Mouse (Mus musculus): ENCODE measurements around the gene Siah2.

Gene Siah2

GRCm38 (mm10) chr3:58660636-58661035 is 31.6 kb downstream of the Siah2 start:
- DNase-seq (ENCODE audit: low spot score), result no peak

GRCm38 (mm10) chr3:58657356-58657755 is 34.8 kb downstream of the Siah2 start:
- peak; percentile 40 for DNase-seq (ENCODE audit: low spot score)

DNA sequence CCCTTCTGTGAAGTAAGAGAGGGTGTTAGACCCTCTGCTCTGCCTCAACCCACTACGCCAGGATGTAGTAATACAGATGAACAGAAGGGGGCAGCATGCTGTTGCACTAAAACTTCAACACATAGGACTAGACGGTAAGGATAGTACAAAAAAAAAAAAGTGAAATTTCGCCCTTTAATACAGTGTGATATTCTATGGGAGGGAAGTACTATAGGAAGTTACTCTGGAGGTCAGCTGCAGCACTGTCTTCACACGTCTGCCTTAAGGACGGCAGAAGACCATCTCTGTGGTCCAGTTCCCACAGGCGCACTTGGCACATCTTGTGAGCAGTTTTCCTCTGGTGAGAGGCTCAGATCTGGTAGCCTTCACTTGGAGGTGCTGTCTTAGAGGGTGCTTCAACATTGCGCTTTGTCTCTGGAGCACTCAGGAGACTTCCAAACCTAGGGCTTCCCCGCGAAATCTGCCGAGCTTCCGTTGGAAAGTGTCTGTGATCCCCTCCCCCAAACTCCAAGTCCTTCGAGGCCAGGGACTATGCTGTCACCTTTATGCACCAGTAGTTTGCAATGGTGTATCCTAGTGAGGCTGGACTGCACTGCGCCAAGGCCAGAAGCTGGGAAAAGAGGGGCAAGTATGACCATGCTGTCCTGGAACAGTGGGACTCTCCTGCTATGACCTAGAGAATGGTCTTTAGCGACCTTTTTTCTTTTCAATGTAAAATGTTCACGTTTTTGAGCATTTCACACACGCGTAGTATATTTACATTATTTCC is 36.7 kb downstream of the Siah2 start:
- DNase-seq (ENCODE audit: low spot score), result peak; percentile 23

DNA sequence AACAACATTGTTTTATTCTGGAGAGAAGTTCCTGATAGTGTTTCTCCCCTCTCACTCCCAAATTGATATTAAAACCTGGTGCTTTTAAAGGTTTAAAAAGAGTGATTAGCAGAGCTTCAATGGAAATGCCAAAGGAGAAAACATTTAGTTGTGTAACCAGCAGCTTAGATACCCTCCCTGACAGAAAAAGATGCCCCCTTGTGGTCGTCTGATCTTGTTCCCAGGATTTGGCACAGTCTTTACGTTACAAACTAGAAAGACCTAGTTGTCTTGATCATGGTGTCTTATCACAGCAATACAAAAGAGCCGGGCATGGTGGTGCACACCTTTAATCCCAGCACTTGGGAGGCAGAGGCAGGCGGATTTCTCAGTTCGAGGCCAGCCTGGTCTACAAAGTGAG is 38.3 kb downstream of the Siah2 start:
- no peak for DNase-seq (ENCODE audit: low spot score)

GRCm38 (mm10) chr3:58650328-58650727 is 41.9 kb downstream of the Siah2 start:
- DNase-seq (ENCODE audit: low spot score), result no peak

GRCm38 (mm10) chr3:58647179-58647578 is 45.0 kb downstream of the Siah2 start:
- no peak for DNase-seq (ENCODE audit: low spot score)

GRCm38 (mm10) chr3:58646180-58646579 is 46.0 kb downstream of the Siah2 start:
- DNase-seq (ENCODE audit: low spot score), result no peak

DNA sequence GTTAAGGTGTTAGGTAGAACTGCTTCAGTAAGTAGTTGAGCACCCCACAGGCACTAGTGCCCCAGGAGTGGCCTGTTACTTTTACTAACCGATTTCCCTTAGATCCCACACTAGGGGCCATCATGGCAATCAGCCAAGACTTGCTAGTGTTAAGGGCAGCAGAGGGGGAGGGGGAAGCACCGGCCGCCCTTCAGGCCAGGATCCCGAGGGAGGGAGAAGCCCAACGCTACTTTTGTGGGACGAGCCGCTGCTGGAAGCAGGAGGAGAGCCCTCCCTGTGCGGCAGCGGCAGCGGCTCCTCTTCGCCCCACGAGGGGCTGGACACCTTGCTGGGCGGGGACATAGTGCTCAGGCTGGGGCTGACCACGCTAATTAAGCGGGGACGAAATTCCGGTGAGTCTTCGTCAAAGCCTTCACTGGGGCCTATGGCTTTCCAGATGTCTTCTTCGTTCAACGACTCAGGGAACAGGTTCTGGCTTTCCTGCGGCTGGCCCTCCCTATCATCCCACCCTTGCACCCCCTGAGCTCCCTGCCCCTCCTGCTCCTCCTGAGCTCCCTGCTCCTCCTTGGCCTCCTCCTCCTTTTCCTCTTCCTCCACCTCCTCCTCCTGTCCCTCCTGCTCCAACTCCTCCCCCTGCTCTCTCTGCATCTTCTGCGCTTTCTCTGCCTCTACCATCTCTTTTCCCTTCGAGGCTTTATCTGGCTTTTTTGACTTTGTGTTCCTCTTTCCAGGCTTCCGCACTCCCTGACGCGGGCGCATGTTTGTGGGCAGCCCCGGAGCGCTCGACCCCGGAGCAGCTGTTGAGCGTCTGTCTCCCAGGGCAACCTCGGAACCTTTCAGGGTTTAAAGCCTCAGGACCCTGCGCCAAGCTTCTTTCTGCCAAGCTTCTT is 55.5 kb downstream of the Siah2 start, which contains the start of gene Erich6:
Gene Erich6, minus strand, starts transcription at position 802 of the 890 bp plus-strand sequence.
- no peak for DNase-seq (ENCODE audit: low spot score)

DNA sequence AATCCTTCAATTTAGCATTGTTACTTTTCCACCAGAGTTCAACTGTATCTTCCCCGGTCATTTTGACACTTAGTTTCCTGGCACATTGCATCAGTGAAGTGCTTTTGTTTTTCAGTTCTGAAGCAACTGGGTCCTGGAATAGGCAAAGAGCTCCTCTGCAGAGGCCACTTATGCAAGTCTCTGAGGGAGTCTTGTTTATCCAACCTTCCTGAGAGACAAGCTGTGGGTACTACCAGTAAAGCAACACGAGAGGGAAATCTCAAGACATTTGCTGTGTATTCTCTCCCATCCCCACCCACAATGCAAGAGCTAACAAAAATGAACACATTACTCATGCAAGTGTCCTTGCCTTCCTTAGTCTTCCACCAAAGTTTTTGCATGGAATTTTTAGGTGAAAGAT is 60.5 kb downstream of the Siah2 start:
- DNase-seq (ENCODE audit: low spot score), result no peak

DNA sequence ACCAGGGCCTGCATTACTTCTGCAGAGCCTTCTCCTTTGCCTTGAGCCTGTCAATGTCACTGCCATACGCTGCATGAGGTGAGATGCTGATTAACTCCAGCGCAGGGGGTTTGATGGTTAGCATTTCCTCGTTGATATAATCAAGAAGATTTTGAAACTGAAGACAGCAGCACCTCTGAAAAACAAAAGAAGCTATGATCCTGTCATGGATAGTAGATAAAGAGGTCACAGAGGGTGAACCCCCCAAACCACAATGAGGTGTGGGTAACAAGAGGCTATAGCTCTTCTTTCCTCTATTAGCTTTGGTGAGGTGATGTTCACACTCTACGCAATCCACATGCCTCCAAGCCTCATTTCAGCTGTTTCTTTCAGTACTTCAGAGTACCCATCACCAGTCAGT is 67.2 kb downstream of the Siah2 start:
- DNase-seq (ENCODE audit: low spot score), result no peak

Data from spleen, adult 12 weeks (tissue).